Mouse (Mus musculus): ENCODE results near the gene Nrn1.

GRCm38 (mm10) chr13:36696351-36696771, 38.6 kb downstream of the Nrn1 start:
- TF ChIP-seq CTCF (IDR thresholded peaks at IDR 0.05; ENCODE audit: control insufficient read depth, insufficient read depth, low read length) (no peak), POLR2A (IDR thresholded peaks at IDR 0.05; ENCODE audit: borderline replicate concordance, control insufficient read depth, low read depth, low read length) (no peak)
